In the genomic region with DNA sequence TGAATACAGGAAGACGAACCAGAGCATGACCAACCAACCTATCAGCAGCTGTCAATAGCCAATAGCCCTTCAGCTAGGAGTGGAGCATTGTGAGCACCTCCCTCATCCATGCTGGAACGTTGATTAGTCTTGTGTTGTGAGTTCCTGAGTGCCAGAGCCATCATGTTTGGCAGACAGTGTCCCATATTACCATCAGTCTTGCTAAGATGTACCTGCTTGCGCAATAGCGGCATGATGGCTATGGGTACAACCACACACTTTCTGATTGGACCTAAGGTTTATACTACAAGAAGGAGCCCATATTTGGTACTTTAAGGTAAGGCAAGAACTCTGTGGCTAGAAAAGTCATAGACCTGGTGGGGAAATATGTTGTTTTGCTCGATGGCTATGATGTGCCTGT, we compare ENCODE assay signal across 16 mouse cellular contexts.
"Had no signal": no experiment of that assay in that cellular context is flagged by ENCODE, and none has a peak within 500 bp of the region (broad histone marks: within the 10 kb centered on the region; RNA-seq: fewer than 3 reads in every experiment).

No protein-coding gene starts in this region.

- DNase-seq: lung, postnatal 14 days; lung, postnatal 36 days; right cerebral cortex, postnatal 14 days; thymus, adult 2 months; thymus, postnatal 25 days; thymus, postnatal 4 days had no signal

- H3K9me3 ChIP-seq: lung, embryonic 15.5 days; midbrain, embryonic 13.5 days; midbrain, embryonic 15.5 days; neural tube, embryonic 12.5 days; stomach, embryonic 15.5 days had no signal

- H3K9ac ChIP-seq: lung, embryonic 15.5 days; midbrain, embryonic 13.5 days; midbrain, embryonic 15.5 days; neural tube, embryonic 12.5 days; stomach, embryonic 15.5 days had no signal

- H3K27ac ChIP-seq: lung, embryonic 15.5 days; macrophage; midbrain, embryonic 13.5 days; midbrain, embryonic 15.5 days; neural tube, embryonic 12.5 days; stomach, embryonic 15.5 days; stomach, postnatal 0 days had no signal

- ATAC-seq: lung, postnatal 0 days; midbrain, embryonic 13.5 days; midbrain, embryonic 15.5 days had no signal

- H3K4me3 ChIP-seq: lung, embryonic 15.5 days; megakaryocyte, embryonic 14.5 days; midbrain, embryonic 13.5 days; midbrain, embryonic 15.5 days; neural tube, embryonic 12.5 days; stomach, embryonic 15.5 days had no signal

- H3K36me3 ChIP-seq: lung, embryonic 15.5 days; neural tube, embryonic 12.5 days; stomach, embryonic 15.5 days had no signal

- H3K4me2 ChIP-seq: lung, embryonic 15.5 days; midbrain, embryonic 11.5 days; midbrain, embryonic 13.5 days; midbrain, embryonic 15.5 days; neural tube, embryonic 12.5 days; stomach, embryonic 15.5 days had no signal

- H3K4me1 ChIP-seq: lung, embryonic 15.5 days; midbrain, embryonic 13.5 days; midbrain, embryonic 15.5 days; neural tube, embryonic 12.5 days; stomach, embryonic 15.5 days had no signal

- H3K27me3 ChIP-seq: lung, embryonic 15.5 days; midbrain, embryonic 13.5 days; midbrain, embryonic 15.5 days; neural tube, embryonic 12.5 days; stomach, embryonic 15.5 days had no signal
